Mouse (Mus musculus): ENCODE results near the gene AI661453.

Gene AI661453

GRCm38 (mm10) chr17:47467659-47468058 is 31.2 kb downstream of the AI661453 start:
- DNase-seq (ENCODE audit: low spot score in 2 of 2) = no peak

- DNase-seq (ENCODE audit: low spot score in 2 of 2) = no peak
Measured at GRCm38 (mm10) chr17:47468063-47468462, 31.6 kb downstream of the AI661453 start.

- DNase-seq (ENCODE audit: low spot score in 2 of 2) = no peak
Measured at GRCm38 (mm10) chr17:47468466-47468865, 32.1 kb downstream of the AI661453 start.

GRCm38 (mm10) chr17:47469642-47470041 is 33.2 kb downstream of the AI661453 start:
- DNase-seq (ENCODE audit: low spot score in 2 of 2) = no peak

- DNase-seq (ENCODE audit: low spot score in 2 of 2) = no peak
Measured at GRCm38 (mm10) chr17:47470121-47470520, 33.7 kb downstream of the AI661453 start.

DNA sequence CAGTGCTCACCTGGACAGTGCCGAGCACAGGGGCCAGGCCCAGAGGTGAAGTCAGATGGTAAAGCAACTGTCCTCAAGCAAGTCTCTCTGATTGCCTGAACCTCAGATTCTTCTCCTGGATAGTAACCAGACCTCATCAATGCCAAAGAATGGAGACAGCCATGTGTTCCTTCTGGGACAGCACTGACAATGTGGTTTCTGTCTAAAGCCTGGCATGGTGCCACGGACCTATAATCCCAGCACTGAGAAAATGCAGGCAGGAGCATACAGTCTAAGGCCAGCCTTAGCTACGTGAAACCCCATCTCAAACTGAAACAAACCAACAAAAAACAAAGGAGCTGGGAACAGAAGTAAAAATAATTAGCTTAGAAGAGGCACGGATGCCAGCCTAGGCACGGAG is 34.3 kb downstream of the AI661453 start:
- no peak for DNase-seq (ENCODE audit: low spot score in 2 of 2)

- no peak for DNase-seq (ENCODE audit: low spot score in 2 of 2)
Measured at GRCm38 (mm10) chr17:47472435-47473350, 36.3 kb downstream of the AI661453 start.

DNA sequence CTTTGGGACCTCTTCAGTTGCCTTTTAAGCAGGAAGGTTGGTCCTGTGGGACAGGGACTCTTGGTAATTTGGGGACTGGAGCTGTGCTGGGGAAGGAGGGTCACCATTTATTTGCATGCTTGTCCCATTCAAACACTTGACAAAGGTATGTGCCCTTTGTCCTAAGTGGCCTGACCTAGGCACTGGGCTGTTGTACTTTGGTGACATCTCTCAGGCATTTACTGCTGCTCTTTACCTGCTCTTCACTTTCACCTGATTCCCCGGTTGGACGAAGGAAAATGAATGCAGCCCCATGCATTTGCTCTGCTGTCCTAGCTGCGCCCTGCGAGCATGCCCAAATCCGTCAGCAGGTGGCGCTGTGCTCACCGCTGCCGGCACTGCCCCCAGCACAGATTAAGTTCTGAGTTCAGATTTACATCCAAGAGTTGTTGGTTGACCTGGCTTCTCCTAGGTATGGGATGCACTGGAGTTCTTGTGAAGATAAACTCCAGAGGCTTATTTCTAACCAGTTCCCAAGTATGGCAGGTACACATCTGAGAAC is 37.1 kb downstream of the AI661453 start:
- DNase-seq (ENCODE audit: low spot score in 2 of 2) = peak; percentile 52 to 62

DNA sequence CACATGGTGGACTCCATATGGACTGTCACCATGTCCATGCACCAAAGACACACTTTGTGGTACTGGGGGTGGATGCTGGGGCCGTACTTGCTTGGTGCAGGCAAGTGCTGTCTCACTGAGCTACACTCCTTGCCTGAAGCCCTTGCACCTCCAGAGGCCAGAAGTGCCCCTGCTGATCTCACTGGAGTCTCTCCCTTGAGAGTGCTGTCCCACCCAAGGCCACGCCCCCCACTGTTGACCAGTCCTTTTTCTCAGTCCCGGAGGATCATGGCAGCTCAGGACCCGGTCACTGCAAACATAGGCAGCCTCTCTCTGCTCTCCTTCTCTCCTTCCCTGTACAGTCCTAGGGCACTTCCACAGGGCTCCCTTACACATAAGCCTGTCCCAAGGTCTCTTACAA is 37.8 kb downstream of the AI661453 start:
- no peak for DNase-seq (ENCODE audit: low spot score in 2 of 2)

DNA sequence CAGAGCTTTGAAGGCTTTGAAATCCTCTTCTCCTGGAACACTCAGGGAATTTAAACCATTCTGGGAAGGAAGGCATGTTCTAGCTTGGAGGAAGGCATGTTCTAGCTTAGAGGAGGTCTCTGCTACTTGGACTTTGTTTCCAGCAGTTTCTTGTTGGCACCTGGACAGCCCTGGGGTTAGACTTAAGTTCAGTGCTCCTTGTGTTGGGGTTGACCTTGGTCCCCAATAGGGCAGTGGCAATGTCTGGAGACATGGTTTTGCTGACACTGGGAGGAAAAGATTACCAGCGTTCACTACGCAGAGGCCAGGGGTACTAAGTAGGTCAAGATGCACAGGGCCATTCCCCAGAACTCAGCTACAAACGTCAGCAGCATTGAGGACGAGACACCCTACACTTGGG is 38.8 kb downstream of the AI661453 start:
- no peak for DNase-seq (ENCODE audit: low spot score in 2 of 2)

DNA sequence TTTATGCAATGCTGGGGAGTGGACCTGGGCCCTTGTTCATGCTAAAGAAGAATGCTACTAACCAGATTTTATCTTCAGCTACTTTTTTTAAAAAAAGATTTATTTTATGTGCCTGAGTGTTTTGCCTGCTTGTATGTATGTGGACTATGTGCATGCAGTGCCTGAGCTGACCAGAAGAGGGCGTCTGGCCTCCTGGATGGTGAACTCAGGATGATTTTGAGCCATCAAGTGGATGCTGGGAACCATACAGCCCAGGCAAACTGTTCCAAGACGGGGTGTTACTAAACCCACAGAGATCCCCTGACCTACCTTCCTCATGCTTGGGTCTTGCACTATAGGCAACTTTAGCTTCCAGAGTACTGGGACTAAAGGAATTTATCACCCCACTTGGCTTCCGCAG is 39.3 kb downstream of the AI661453 start:
- DNase-seq (ENCODE audit: low spot score in 2 of 2) = no peak

GRCm38 (mm10) chr17:47479887-47480286 is 43.5 kb downstream of the AI661453 start:
- DNase-seq (ENCODE audit: low spot score in 2 of 2) = no peak

DNA sequence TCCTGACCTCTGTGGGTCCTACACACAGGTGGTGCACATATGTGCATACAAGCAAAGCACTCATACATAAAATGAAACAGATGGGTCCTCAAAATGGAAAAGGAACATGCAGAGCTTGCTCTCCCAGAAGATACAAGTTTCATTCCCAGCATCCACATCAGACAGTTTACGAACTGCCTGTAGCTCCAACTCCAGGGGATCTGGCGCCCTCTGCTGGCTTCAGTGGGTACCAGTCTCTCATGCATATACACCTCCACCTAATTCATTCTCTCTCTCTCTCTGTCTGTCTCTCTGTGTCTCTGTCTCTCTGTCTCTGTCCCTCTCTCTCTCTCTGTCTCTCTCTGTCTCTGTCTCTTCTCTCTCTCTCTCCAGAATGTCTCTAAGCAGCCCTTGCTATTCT is 46.0 kb downstream of the AI661453 start:
- peak; percentile 50 to 54 for DNase-seq (ENCODE audit: low spot score in 2 of 2)

DNA sequence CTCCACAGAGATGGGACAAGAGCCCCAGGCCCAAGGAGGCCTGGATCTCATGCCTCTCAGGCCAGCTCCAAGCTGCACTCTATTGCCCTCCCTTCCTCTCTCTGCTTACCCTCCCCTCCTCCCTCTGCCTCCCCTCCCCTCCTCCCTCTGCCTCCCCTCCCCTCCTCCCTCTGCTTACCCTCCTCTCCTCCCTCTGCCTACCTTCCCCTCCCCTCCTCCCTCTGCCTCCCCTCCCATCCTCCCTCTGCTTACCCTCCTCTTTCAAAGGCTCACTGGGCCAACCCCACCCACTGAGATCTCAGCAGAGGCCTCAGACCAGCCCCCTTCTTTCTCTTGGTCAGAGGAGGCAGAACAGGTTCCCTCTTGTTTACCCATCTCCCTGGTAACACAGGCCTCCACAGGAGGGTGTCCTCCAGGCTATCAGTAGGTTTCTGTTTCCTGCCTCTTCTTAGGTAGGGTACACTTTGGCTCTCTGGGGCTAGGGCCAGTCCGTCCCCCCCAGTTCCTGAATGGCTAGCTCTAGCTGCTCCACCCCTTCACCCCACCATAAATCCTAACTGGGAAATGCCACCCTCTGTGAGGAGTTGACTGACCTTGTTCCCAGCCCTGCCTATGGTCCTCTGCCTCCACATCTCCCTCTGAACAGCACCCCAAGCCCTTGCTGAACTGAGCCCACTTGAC is 48.0 kb downstream of the AI661453 start:
- peak in 1 of 2 experiments; percentile 19 for DNase-seq (ENCODE audit: low spot score in 2 of 2)

DNA sequence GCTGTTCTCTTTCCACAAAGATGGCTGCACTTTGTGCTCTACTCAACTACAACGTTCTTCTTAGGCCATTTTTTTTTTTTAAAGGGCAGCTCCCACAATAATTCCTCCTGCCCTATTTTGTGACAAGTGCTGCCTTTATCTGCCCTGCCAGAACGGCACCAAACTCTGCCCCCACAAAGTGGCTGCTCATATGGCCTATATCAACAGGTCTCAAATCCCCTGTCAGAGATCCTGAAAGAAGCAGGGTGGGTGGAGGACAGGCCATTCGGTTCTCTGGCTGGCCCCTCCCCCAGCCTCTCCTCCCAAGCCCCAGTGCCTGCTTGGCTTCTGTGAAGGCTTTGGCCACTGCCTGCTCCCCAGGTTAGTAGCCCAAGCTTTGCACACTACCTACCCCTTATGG is 48.6 kb downstream of the AI661453 start:
- no peak for DNase-seq (ENCODE audit: low spot score in 2 of 2)

DNA sequence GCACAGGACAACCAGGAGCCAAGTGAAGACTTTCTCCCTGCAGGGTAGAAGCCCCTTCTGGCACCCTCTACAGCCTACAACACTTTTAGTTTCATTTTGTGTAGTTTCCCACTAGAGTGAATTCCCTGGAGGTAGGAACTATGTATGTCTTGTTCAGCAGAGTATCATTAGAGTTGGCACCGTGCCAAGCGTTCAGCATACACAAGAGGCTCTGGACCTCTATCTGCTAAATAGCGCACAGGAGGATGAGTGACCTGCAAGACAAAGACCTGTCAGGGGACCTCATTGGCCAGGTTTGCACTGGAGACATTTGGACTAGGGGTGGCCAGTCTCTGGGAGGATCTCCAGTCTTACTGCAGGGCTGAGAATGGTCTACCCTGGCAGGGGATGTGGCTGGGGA is 49.4 kb downstream of the AI661453 start:
- no peak for DNase-seq (ENCODE audit: low spot score in 2 of 2)

GRCm38 (mm10) chr17:47490791-47491190 is 54.4 kb downstream of the AI661453 start:
- DNase-seq (ENCODE audit: low spot score in 2 of 2) = no peak

- no peak for DNase-seq (ENCODE audit: low spot score in 2 of 2)
Measured at GRCm38 (mm10) chr17:47492731-47493130, 56.3 kb downstream of the AI661453 start.

GRCm38 (mm10) chr17:47493653-47494052 is 57.2 kb downstream of the AI661453 start:
- DNase-seq (ENCODE audit: low spot score in 2 of 2) = no peak

GRCm38 (mm10) chr17:47494132-47494531 is 57.7 kb downstream of the AI661453 start:
- DNase-seq (ENCODE audit: low spot score in 2 of 2) = no peak

DNA sequence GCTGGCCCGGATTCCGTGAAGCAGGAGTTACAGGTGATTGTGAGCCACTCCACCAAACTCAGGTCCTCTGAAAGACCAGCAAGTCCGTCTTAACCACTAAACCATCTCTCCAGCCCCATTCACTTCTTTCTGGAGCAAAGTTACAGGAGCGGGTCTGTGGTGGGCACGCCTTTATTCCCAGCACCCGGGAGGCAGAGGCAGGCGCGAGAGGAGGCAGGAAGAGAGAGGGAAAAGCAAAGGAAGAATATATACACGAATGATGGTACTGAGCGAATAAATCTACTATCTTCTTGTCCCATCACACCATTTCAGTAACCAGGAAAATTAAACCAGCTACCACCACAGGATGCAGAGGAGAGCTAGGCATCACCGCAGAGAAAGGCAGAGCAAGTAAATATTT is 65.1 kb downstream of the AI661453 start:
- no peak for DNase-seq (ENCODE audit: low spot score in 2 of 2)

- DNase-seq (ENCODE audit: low spot score in 2 of 2) = peak; percentile 91 to 92
Measured at GRCm38 (mm10) chr17:47501946-47502706, 65.7 kb downstream of the AI661453 start, which contains the start of gene Taf8. Gene Taf8 (minus strand): TSS chr17:47502292.

All from natural killer cell, adult 2 months (primary cell).